Mouse (Mus musculus) kidney, postnatal 0 days (tissue): ENCODE results near the gene Krt78. TPM values are rescaled to one million over a fixed set of nuclear protein-coding genes. Genes with fewer than 3 reads are reported as not detected.

Experiments
- ATAC-seq: fragments of 200-750 bp; cut with Nextera tagmentation; replicated peaks from 2 replicates; pipeline ENCODE4 v1.8.0; 2017; ENCODE audit warnings: low read depth, moderate number of reproducible peaks, moderate TSS enrichment, moderate library complexity; ENCODE audit not compliant: low FRiP score
- DNase-seq: peaks from one replicate; pipeline ENCODE4 v3.0.0-alpha.2; 2016; ENCODE audit warnings: low spot score
- H3K27ac ChIP-seq: fragments of 300-500 bp; sonication (generic); 2 replicates; pipeline ENCODE4 v1.5.1; 2014; ENCODE audit warnings: mild to moderate bottlenecking
- H3K27me3 ChIP-seq: fragments of 300-500 bp; sonication (generic); 2 replicates; pipeline ENCODE4 v1.6.1; 2014; ENCODE audit warnings: low read length, mixed read lengths; ENCODE audit not compliant: insufficient read depth
- H3K36me3 ChIP-seq: fragments of 300-500 bp; sonication (generic); 2 replicates; pipeline ENCODE4 v1.6.1; 2014; ENCODE audit warnings: low read length, mixed read lengths; ENCODE audit not compliant: insufficient read depth
- H3K4me1 ChIP-seq: fragments of 300-500 bp; sonication (generic); replicated peaks from 2 replicates; pipeline ENCODE4 v1.6.1; 2014; ENCODE audit warnings: antibody characterized with exemption, low read length, mixed read lengths; ENCODE audit not compliant: insufficient read depth
- H3K4me2 ChIP-seq: fragments of 300-500 bp; sonication (generic); 2 replicates; pipeline ENCODE4 v1.6.1; 2014; ENCODE audit warnings: mild to moderate bottlenecking, low read length, moderate library complexity, mixed read lengths
- H3K4me3 ChIP-seq: fragments of 300-500 bp; sonication (generic); replicated peaks from 2 replicates; pipeline ENCODE4 v1.5.1; 2014; ENCODE audit warnings: low read depth, low read length
- H3K9ac ChIP-seq: fragments of 300-500 bp; sonication (generic); 2 replicates; pipeline ENCODE4 v1.6.1; 2014; ENCODE audit warnings: low read depth, low read length
- H3K9me3 ChIP-seq: fragments of 300-500 bp; sonication (generic); replicated peaks from 2 replicates; pipeline ENCODE4 v1.6.1; 2016; ENCODE audit warnings: low read length, inconsistent platforms, mixed read lengths
- CTCF ChIP-seq: IDR thresholded peaks from 2 replicates; pipeline ENCODE4 v1.5.1; 2016; ENCODE audit warnings: antibody characterized with exemption, low read depth, mild to moderate bottlenecking, moderate library complexity
- WGBS: fragments of 180-500 bp; shearing (Covaris S2); extraction: QIAGEN DNeasy Blood & Tissue Kit; methylation state at CpG from one replicate; pipeline ENCODE4 v1.1.7; 2014; 5-methylcytosine and 5-hydroxymethylcytosine counted together
- polyA plus RNA-seq: library from polyadenylated mRNA; unstranded; fragments of >200 nt; fragmentation: Nextera tagmentation; extraction: Ambion mirVana; gene quantifications from 2 replicates; pipeline ENCODE4 v1.2.1, GENCODE M21; 2015

The Krt78 gene
- polyA plus RNA-seq, 1 experiment from 2014 or later = 0.07 TPM

DNA sequence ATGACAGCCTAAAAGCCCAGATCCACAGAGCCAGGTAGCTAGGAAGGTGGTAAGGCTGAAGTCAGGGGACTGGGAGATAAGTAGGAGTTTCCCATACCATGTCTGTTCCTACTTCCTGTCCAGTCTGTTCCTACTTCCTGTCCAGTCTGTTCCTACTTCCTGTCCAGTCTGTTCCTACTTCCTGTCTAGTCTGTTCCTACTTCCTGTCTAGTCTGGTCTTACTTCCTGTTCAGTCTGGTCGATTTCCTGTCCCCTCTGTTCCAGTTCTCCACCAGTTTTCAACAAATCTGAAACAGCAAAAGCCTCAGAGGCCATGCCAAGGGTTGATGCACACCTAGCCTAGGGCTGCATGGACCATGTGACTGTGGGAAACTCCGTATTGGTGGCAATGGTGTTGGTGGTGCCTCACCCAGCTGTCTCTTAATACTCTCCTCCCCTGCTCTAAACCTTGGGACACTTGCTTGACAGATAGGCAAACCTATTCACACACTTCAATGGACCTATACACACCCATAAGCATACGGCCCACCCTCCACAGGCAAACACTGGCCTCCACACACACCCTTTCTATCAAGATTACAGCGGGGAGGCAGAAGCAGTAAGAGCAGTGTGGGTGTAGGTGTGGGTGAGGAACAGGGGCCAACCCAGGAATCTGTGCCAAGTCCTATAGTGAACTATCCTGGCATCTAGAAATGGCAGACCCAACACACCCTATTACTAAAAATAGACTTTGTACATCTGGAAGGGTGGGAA lies 41.6 kb upstream of the Krt78 start:
- Histone ChIP-seq H3K9me3 (no peaks in the 10 kb centered on the region), H3K27ac (no peak overlapping the region), H3K9ac (no peak overlapping the region), H3K4me3 (no peak overlapping the region), H3K27me3 (no peaks in the 10 kb centered on the region), H3K36me3 (0 out of 2 replicates have a peak, but pooled peaks cover 2% of the 10 kb centered on the region), H3K4me1 (no peaks in the 10 kb centered on the region), H3K4me2 (no peak overlapping the region)
- TF ChIP-seq CTCF = no peak
- WGBS = 89% methylated on average over 4 of the region's 4 CpGs
- ATAC-seq = no peak
- no peak for DNase-seq

DNA sequence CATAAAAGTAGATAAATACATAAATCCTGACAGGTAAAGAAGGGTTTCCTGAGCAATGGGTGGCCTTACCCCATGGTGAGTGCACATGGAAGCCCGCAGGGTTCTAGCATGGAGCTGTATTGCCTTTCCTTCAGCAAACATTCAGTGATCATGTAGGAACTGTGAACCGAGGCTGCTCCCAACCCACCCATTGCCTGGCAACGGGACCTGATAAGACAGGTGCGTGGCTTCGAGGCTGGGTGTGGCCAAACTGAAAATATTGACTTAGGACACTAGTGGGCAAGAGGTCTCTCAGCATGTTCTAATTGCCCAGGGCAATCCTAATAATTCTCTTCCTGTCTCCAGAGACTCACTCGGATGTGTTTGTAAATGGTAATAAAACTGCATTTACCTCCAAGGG lies 40.3 kb upstream of the Krt78 start:
- Histone ChIP-seq H3K27ac (no peak overlapping the region), H3K4me3 (no peak overlapping the region), H3K4me2 (no peak overlapping the region), H3K9ac (no peak overlapping the region), H3K27me3 (no peaks in the 10 kb centered on the region), H3K36me3 (no peaks in the 10 kb centered on the region), H3K4me1 (no peaks in the 10 kb centered on the region), H3K9me3 (no peaks in the 10 kb centered on the region)
- DNase-seq (no peak), ATAC-seq (no peak)
- WGBS = 87% methylated on average over 6 of the region's 6 CpGs
- no peak for TF ChIP-seq CTCF

DNA sequence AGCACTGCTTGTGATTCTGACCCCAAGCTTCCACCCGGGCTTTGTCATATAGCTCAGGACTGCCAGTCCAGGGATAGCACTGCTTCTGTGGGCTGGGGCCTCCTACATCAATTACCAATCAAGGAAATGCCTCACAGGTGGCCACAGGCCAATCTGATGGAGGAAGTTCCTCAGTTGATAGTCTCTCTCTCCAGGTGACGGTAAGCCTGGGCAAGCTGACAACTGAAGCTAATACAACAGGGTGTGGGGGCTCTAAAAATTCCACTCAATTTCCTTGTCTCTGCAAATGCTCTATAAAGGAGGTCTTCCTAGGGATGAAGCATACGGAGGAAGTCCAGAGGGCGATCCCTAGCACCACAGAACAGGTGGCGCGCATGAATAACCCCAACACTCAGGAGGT lies 36.9 kb upstream of the Krt78 start:
- H3K36me3 ChIP-seq = no peaks in the 10 kb centered on the region
- 83% methylated on average over 6 of the region's 6 CpGs for WGBS
- TF ChIP-seq CTCF = no peak

DNA sequence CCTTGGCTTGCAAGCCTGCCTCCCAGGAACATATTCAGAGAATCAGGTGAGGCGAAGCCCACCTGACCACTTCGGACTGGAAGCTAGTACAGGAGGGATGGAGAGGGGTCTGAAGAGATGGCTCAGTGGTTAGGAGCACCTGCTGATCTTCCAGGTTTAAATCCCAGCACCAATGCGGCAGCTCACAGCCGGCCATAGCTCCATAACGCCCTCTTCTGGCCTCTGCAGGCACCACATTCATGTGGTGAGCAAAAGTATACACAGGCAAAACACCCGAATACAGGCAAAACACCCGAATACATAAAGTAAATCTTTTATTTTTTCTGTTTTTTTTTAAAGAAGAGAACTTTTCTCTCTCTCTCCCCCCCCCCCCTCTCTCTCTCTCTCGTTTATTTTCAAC lies 34.6 kb upstream of the Krt78 start:
- H3K4me2 ChIP-seq = no peak overlapping the region
- no peaks in the 10 kb centered on the region for H3K36me3 ChIP-seq
- H3K27me3 ChIP-seq = no peaks in the 10 kb centered on the region
- no peak overlapping the region for H3K4me3 ChIP-seq
- no peak overlapping the region for H3K9ac ChIP-seq
- no peaks in the 10 kb centered on the region for H3K4me1 ChIP-seq
- 67% methylated on average over 8 of the region's 8 CpGs for WGBS
- DNase-seq (no peak), ATAC-seq (no peak)
- no peak; the same call in 1 of the 2 replicates for TF ChIP-seq CTCF
- H3K9me3 ChIP-seq = no peaks in the 10 kb centered on the region
- H3K27ac ChIP-seq = no peak overlapping the region

More for the DNA sequence above, 36.9 kb upstream of the Krt78 start:
- H3K9me3 ChIP-seq = no peaks in the 10 kb centered on the region
- no peak overlapping the region for H3K4me3 ChIP-seq
- no peak overlapping the region for H3K27ac ChIP-seq
- no peak overlapping the region for H3K4me2 ChIP-seq
- H3K4me1 ChIP-seq = no peaks in the 10 kb centered on the region
- DNase-seq (no peak), ATAC-seq (no peak)
- H3K9ac ChIP-seq = no peak overlapping the region
- H3K27me3 ChIP-seq = no peaks in the 10 kb centered on the region

DNA sequence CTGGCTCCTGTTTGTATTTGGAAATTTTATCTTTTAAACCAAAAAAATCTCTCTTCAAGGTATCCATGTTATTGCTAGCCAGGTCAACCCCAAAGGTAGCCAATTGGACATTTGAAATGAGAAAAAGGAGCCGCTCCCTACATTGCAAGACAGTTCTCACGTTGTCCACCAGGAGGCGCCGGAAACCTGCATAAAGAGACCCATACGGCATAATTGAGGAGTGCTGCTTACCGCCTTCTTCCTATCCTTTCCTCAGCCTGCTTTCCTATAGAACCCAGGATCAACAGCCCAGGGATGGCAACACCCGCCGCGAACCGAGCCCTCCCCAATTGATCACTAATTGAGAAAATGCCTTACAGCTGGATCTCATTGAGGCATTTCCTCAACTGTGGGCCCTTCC lies 34.0 kb upstream of the Krt78 start:
- Histone ChIP-seq H3K4me3 (no peak overlapping the region), H3K36me3 (no peaks in the 10 kb centered on the region), H3K4me2 (no peak overlapping the region), H3K9ac (no peak overlapping the region), H3K27ac (no peak overlapping the region), H3K27me3 (no peaks in the 10 kb centered on the region), H3K9me3 (no peaks in the 10 kb centered on the region), H3K4me1 (no peaks in the 10 kb centered on the region)
- peak; percentile 98 for TF ChIP-seq CTCF
- DNase-seq (peak; percentile 93), ATAC-seq (no peak)
- WGBS = under 1% methylated on average over 10 of the region's 10 CpGs

DNA sequence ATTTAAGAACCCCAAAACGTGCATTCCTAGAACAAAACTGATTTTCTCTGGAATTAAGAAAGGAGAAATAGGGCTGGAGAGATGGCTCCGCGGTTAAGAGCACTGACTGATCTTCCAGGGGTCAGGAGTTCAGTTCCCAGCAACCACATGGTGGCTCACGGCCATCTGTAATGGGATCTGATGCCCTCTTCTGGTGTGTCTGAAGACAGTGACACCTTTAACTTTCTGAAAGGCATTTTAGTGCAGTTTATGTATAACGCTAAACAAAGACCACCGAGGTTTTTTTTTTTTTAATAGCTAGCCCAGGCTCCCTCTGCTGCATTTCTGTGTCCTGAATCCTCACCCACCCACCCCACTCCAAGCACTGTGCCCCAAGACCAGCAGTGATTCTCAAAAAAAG lies 30.7 kb upstream of the Krt78 start:
- 16% methylated on average over 6 of the region's 6 CpGs for WGBS
- Histone ChIP-seq H3K4me1 (no peaks in the 10 kb centered on the region), H3K9ac (no peak overlapping the region)

More for the DNA sequence above, 30.7 kb upstream of the Krt78 start:
- DNase-seq (no peak), ATAC-seq (no peak)
- Histone ChIP-seq H3K9me3 (no peaks in the 10 kb centered on the region), H3K4me3 (no peak overlapping the region), H3K36me3 (no peaks in the 10 kb centered on the region), H3K4me2 (no peak overlapping the region), H3K27me3 (no peaks in the 10 kb centered on the region), H3K27ac (no peak overlapping the region)
- TF ChIP-seq CTCF = no peak
